ENCODE assay signal across 8 mouse cellular contexts in genomic region chr2:26587044-26587405, GRCm38 (mm10). TPM values are rescaled to one million over a fixed set of nuclear protein-coding genes. Genes with fewer than 3 reads are reported as not detected.
DNase-seq lines count a peak whose midpoint lies in the region; ATAC-seq lines count a peak whose summit lies in the region.

No protein-coding gene starts in this region.

- H3K36me3 ChIP-seq in neural tube, embryonic 11.5 days (ENCODE audit: control insufficient read depth, insufficient read depth, low read length), result no peaks in the 10 kb centered on the region
- no peaks in the 10 kb centered on the region for H3K36me3 ChIP-seq in hindbrain, embryonic 12.5 days
- H3K36me3 ChIP-seq in midbrain, embryonic 11.5 days (ENCODE audit: control insufficient read depth, insufficient read depth, low read length), result no peaks in the 10 kb centered on the region

- DNase-seq in cerebellum, adult 11-12 months, result no peak
- DNase-seq in neural tube, embryonic 11.5 days (ENCODE audit: low spot score), result no peak
- DNase-seq in neural tube, embryonic 10.5 days (ENCODE audit: extremely low spot score, low spot score), result no peak
- no peak for DNase-seq in midbrain, embryonic 11.5 days (ENCODE audit: low spot score, missing footprints)
- DNase-seq in urinary bladder, postnatal 14 days (ENCODE audit: low spot score), result no peak
- no peak for DNase-seq in gastrocnemius, postnatal 14 days

- WGBS in neural tube, embryonic 11.5 days, result 6% methylated on average over 11 of the region's 11 CpGs
- 8% methylated on average over 11 of the region's 11 CpGs for WGBS in hindbrain, embryonic 12.5 days
- WGBS in midbrain, embryonic 11.5 days, result 9% methylated on average over 10 of the region's 11 CpGs

- H3K9me3 ChIP-seq in neural tube, embryonic 11.5 days (ENCODE audit: control insufficient read depth, low read length), result no peaks in the 10 kb centered on the region
- no peaks in the 10 kb centered on the region for H3K9me3 ChIP-seq in hindbrain, embryonic 12.5 days (replicated peaks)
- H3K9me3 ChIP-seq in midbrain, embryonic 11.5 days (ENCODE audit: control insufficient read depth, low read length), result no peaks in the 10 kb centered on the region

- peak overlapping the region; percentile 54 for H3K4me3 ChIP-seq in neural tube, embryonic 11.5 days (ENCODE audit: low read depth, low read length)
- peak overlapping the region; percentile 54 for H3K4me3 ChIP-seq in hindbrain, embryonic 12.5 days
- peak overlapping the region; percentile 58 for H3K4me3 ChIP-seq in midbrain, embryonic 11.5 days (ENCODE audit: low read depth, low read length)

- H3K9ac ChIP-seq in neural tube, embryonic 11.5 days (ENCODE audit: low read length), result peak overlapping the region; percentile 53
- peak overlapping the region; percentile 67 for H3K9ac ChIP-seq in hindbrain, embryonic 12.5 days
- H3K9ac ChIP-seq in midbrain, embryonic 11.5 days (ENCODE audit: low read length), result peak overlapping the region; percentile 70

- no peaks in the 10 kb centered on the region for H3K27me3 ChIP-seq in neural tube, embryonic 11.5 days (ENCODE audit: control insufficient read depth, insufficient read depth, low read length)
- H3K27me3 ChIP-seq in hindbrain, embryonic 12.5 days, result no peaks in the 10 kb centered on the region
- H3K27me3 ChIP-seq in midbrain, embryonic 11.5 days (ENCODE audit: control insufficient read depth, insufficient read depth, low read length), result no peaks in the 10 kb centered on the region

- no peaks in the 10 kb centered on the region for H3K4me1 ChIP-seq in neural tube, embryonic 11.5 days (ENCODE audit: control insufficient read depth, insufficient read depth, low read length)
- H3K4me1 ChIP-seq in hindbrain, embryonic 12.5 days, result peaks cover 16% of the 10 kb centered on the region
- peaks cover 4% of the 10 kb centered on the region; the same call in 1 of the 2 replicates for H3K4me1 ChIP-seq in midbrain, embryonic 11.5 days (ENCODE audit: control insufficient read depth, insufficient read depth, low read length)

- 0 out of 2 replicates have a peak, but pooled peaks have one; percentile 9 for ATAC-seq in cerebellum, adult (ENCODE audit: insufficient number of reproducible peaks, low FRiP score, low TSS enrichment)
- ATAC-seq in neural tube, embryonic 11.5 days (ENCODE audit: insufficient read depth, low FRiP score, low TSS enrichment), result peak; percentile 52; the same call in 1 of the 2 replicates
- ATAC-seq in hindbrain, embryonic 12.5 days (ENCODE audit: low FRiP score), result peak; percentile 33; the same call in 1 of the 2 replicates
- peak; percentile 68 for ATAC-seq in midbrain, embryonic 11.5 days (ENCODE audit: low FRiP score)

- H3K27ac ChIP-seq in neural tube, embryonic 11.5 days (ENCODE audit: low read depth, low read length), result peak overlapping the region; percentile 49; the same call in 1 of the 2 replicates
- H3K27ac ChIP-seq in hindbrain, embryonic 12.5 days, result 0 out of 2 replicates have a peak overlapping the region, but pooled peaks have one; percentile 12
- peak overlapping the region; percentile 8; the same call in 1 of the 2 replicates for H3K27ac ChIP-seq in midbrain, embryonic 11.5 days (ENCODE audit: low read depth, low read length)

- H3K4me2 ChIP-seq in neural tube, embryonic 11.5 days (ENCODE audit: low read depth), result peak overlapping the region; percentile 57
- peak overlapping the region; percentile 63 for H3K4me2 ChIP-seq in hindbrain, embryonic 12.5 days (replicated peaks)
- H3K4me2 ChIP-seq in midbrain, embryonic 11.5 days, result peak overlapping the region; percentile 69

- intact Hi-C loops in gastrocnemius, postnatal 14 days (cut with DNase I; ENCODE audit: low total_unique reads), result no loop called here

RNA-seq across cellular contexts. Expression of gene Gm20532, which starts 0.6 kb away (rescaled TPM):
- polyA plus RNA-seq in neural tube, embryonic 11.5 days (2014; fragmentation: Nextera tagmentation; extraction: Ambion mirVana), result not detected in 2 replicates
- polyA plus RNA-seq in hindbrain, embryonic 12.5 days (2016; fragmentation: Nextera tagmentation; extraction: Ambion mirVana), result not detected in 2 replicates
- not detected in 2 replicates for polyA plus RNA-seq in midbrain, embryonic 11.5 days (2014; fragmentation: Nextera tagmentation; extraction: Ambion mirVana)
- not detected for total RNA-seq in gastrocnemius, postnatal 14 days (2021)

RNA-seq across cellular contexts. Expression of gene Egfl7, which starts 7.2 kb away (rescaled TPM):
- polyA plus RNA-seq in neural tube, embryonic 11.5 days (2014; fragmentation: Nextera tagmentation; extraction: Ambion mirVana), result 68.5 and 75.7 TPM in 2 replicates
- polyA plus RNA-seq in hindbrain, embryonic 12.5 days (2016; fragmentation: Nextera tagmentation; extraction: Ambion mirVana), result 61.4 and 72.1 TPM in 2 replicates
- polyA plus RNA-seq in midbrain, embryonic 11.5 days (2014; fragmentation: Nextera tagmentation; extraction: Ambion mirVana), result 52.6 and 58.3 TPM in 2 replicates
- 100 to 1,000 TPM in 1 of 2 experiments, 10 to 100 TPM in 1; 64.1 to 106 TPM for total RNA-seq in gastrocnemius, postnatal 14 days (2021)

RNA-seq across cellular contexts. Expression of gene Agpat2, which starts 17.2 kb away (rescaled TPM):
- 6.8 and 7.5 TPM in 2 replicates for polyA plus RNA-seq in neural tube, embryonic 11.5 days (2014; fragmentation: Nextera tagmentation; extraction: Ambion mirVana)
- 11.7 and 13.1 TPM in 2 replicates for polyA plus RNA-seq in hindbrain, embryonic 12.5 days (2016; fragmentation: Nextera tagmentation; extraction: Ambion mirVana)
- polyA plus RNA-seq in midbrain, embryonic 11.5 days (2014; fragmentation: Nextera tagmentation; extraction: Ambion mirVana), result 8.2 TPM in 2 replicates
- 1 to 10 TPM; 4.9 to 6.3 TPM for total RNA-seq in gastrocnemius, postnatal 14 days (2021)

RNA-seq across cellular contexts. Expression of gene Fam69b, which starts 41.2 kb away (rescaled TPM):
- polyA plus RNA-seq in neural tube, embryonic 11.5 days (2014; fragmentation: Nextera tagmentation; extraction: Ambion mirVana), result 43.7 and 50.3 TPM in 2 replicates
- polyA plus RNA-seq in hindbrain, embryonic 12.5 days (2016; fragmentation: Nextera tagmentation; extraction: Ambion mirVana), result 70.1 and 73.7 TPM in 2 replicates
- polyA plus RNA-seq in midbrain, embryonic 11.5 days (2014; fragmentation: Nextera tagmentation; extraction: Ambion mirVana), result 42.9 and 47.4 TPM in 2 replicates
- 1 to 10 TPM; 1.4 to 3.1 TPM for total RNA-seq in gastrocnemius, postnatal 14 days (2021)

Comparison
In these comparisons a context has a peak if more than half of its experiments do, and no peak if none do; other contexts are left out.
1. ATAC-seq: peak in every context shown above with its lines; median percentile 68 in midbrain, embryonic 11.5 days; 52 in neural tube, embryonic 11.5 days; 33 in hindbrain, embryonic 12.5 days; 9 in cerebellum, adult.